Mouse (Mus musculus) heart, embryonic 13.5 days (tissue): ENCODE results near the gene Chkb. TPM values are rescaled to one million over a fixed set of nuclear protein-coding genes. Genes with fewer than 3 reads are reported as not detected.
"Not testable (repeated sequence)": the region's sequence is repeated elsewhere in the genome, so short reads cannot be mapped to it uniquely, and the experiment has no call there.

Source experiments
- ATAC-seq: fragments of 200-750 bp; cut with Nextera tagmentation; 2 replicates; pipeline ENCODE4 v1.8.0; 2017; ENCODE audit warnings: moderate TSS enrichment; ENCODE audit not compliant: insufficient number of reproducible peaks, low FRiP score, low TSS enrichment; ENCODE audit errors: extremely low read depth
- H3K27ac ChIP-seq: fragments of 300-500 bp; sonication (generic); replicated peaks from 2 replicates; pipeline ENCODE4 v1.5.1; 2015; ENCODE audit warnings: moderate library complexity, mild to moderate bottlenecking, inconsistent platforms
- H3K27me3 ChIP-seq: fragments of 300-500 bp; sonication (generic); replicated peaks from 2 replicates; pipeline ENCODE4 v1.6.1; 2015; ENCODE audit warnings: mild to moderate bottlenecking, inconsistent platforms
- H3K36me3 ChIP-seq: fragments of 300-500 bp; sonication (generic); 2 replicates; pipeline ENCODE4 v1.6.1; 2015; ENCODE audit warnings: mild to moderate bottlenecking, inconsistent platforms
- H3K4me1 ChIP-seq: fragments of 300-500 bp; sonication (generic); 2 replicates; pipeline ENCODE4 v1.6.1; 2015; ENCODE audit warnings: inconsistent platforms
- H3K4me2 ChIP-seq: fragments of 300-500 bp; sonication (generic); 2 replicates; pipeline ENCODE4 v1.6.1; 2015; ENCODE audit warnings: inconsistent platforms, mild to moderate bottlenecking, moderate library complexity
- H3K4me3 ChIP-seq: fragments of 300-500 bp; sonication (generic); 2 replicates; pipeline ENCODE4 v1.5.1; 2015; ENCODE audit warnings: moderate library complexity, mild to moderate bottlenecking, inconsistent platforms
- H3K9ac ChIP-seq: fragments of 300-500 bp; sonication (generic); 2 replicates; pipeline ENCODE4 v1.6.1; 2015; ENCODE audit warnings: inconsistent platforms, mild to moderate bottlenecking, moderate library complexity
- H3K9me3 ChIP-seq: fragments of 300-500 bp; sonication (generic); 2 replicates; pipeline ENCODE4 v1.6.1; 2016; ENCODE audit warnings: inconsistent platforms
- WGBS: fragments of 180-500 bp; shearing (Covaris S2); methylation state at CpG from one replicate; pipeline ENCODE4 v1.1.7; 2015; ENCODE audit warnings: mixed read lengths; 5-methylcytosine and 5-hydroxymethylcytosine counted together
- polyA plus RNA-seq: library from polyadenylated mRNA; unstranded; fragments of >200 nt; fragmentation: Nextera tagmentation; extraction: Ambion mirVana; gene quantifications from 2 replicates; pipeline ENCODE4 v1.2.1, GENCODE M21; 2015

Gene Chkb
- polyA plus RNA-seq, 1 experiment from 2014 or later = 65.1 TPM

GRCm38 (mm10) chr15:89452906-89453864 is 23.5 kb upstream of the Chkb start:
- H3K9ac ChIP-seq = no peak overlapping the region
- peak overlapping the region; percentile 51 for H3K4me3 ChIP-seq
- no peak for ATAC-seq
- H3K4me2 ChIP-seq = peak overlapping the region; percentile 86
- H3K27ac ChIP-seq = no peak overlapping the region
- peaks cover 13% of the 10 kb centered on the region for H3K4me1 ChIP-seq
- H3K27me3 ChIP-seq = peaks cover 76% of the 10 kb centered on the region
- 5% methylated on average over 15 of the region's 24 CpGs for WGBS
- no peaks in the 10 kb centered on the region for H3K36me3 ChIP-seq
- no peaks in the 10 kb centered on the region for H3K9me3 ChIP-seq

DNA sequence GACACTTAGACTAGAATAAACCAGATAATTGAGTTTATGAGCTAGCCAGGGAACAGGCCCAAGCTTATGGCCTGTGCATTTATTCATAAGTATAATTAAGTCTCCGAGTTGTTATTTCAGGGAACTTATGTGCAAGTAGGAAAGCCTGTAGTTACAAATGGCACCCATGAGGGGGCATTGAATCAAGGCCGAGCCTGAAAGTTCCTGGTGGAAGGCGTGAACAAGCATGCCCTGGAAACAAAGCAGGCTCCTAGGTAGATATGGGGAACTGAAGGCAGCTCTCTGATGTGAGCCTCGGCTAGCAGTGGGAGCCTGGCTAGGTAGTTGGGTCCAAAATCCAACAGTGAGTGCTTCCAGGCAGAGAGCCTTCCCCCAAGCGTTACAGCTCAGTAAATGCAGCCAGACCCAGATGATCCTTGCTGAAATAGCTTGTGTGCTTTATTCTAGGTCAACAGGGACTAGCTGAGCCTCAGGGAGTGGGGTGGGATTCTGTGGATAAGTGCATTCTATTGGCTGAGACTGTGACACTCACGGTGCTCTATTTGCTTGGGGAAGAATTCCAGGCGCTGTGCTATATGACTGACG is 12.9 kb upstream of the Chkb start:
- WGBS = 35% methylated on average over 8 of the region's 8 CpGs
- Histone ChIP-seq H3K27me3 (no peaks in the 10 kb centered on the region), H3K4me2 (no peak overlapping the region), H3K27ac (no peak overlapping the region), H3K4me1 (no peaks in the 10 kb centered on the region), H3K36me3 (no peaks in the 10 kb centered on the region), H3K9ac (no peak overlapping the region), H3K4me3 (no peak overlapping the region), H3K9me3 (no peaks in the 10 kb centered on the region)
- no peak for ATAC-seq

GRCm38 (mm10) chr15:89435878-89436277 is 6.2 kb upstream of the Chkb start:
- ATAC-seq = no peak
- 80% methylated on average over 5 of the region's 5 CpGs for WGBS

DNA sequence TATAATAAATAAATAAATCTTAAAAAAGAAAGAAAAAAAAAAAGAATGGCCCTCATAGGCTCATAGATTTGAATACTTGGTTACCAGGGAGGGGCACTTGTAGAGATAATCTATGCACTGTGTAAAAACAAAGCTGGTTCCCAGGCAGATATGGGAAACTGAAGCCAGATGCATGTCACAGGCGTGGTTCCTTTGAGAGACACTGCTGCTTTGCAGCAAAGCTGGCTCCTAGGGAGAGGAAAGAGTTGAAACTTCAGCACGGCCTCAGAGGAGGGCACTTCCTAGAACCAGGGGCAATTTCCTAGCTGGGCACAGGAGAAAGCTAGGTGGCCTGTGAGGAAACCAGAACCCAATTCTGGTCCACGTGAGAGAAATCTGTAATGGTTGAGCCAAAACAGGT is 4.4 kb upstream of the Chkb start:
- 69% methylated on average over 3 of the region's 3 CpGs for WGBS
- H3K4me1 ChIP-seq = peaks cover 18% of the 10 kb centered on the region
- H3K9me3 ChIP-seq = no peaks in the 10 kb centered on the region
- H3K27me3 ChIP-seq = no peaks in the 10 kb centered on the region
- H3K27ac ChIP-seq = no peak overlapping the region
- no peaks in the 10 kb centered on the region for H3K36me3 ChIP-seq
- H3K4me2 ChIP-seq = no peak overlapping the region
- H3K9ac ChIP-seq = no peak overlapping the region
- no peak overlapping the region for H3K4me3 ChIP-seq
- no peak for ATAC-seq

More at GRCm38 (mm10) chr15:89435878-89436277, 6.2 kb upstream of the Chkb start:
- Histone ChIP-seq H3K4me2 (no peak overlapping the region), H3K27ac (no peak overlapping the region), H3K4me1 (peaks cover 11% of the 10 kb centered on the region), H3K27me3 (no peaks in the 10 kb centered on the region), H3K9ac (no peak overlapping the region), H3K9me3 (no peaks in the 10 kb centered on the region), H3K36me3 (no peaks in the 10 kb centered on the region), H3K4me3 (no peak overlapping the region)

- Histone ChIP-seq H3K4me1 (peaks cover 28% of the 10 kb centered on the region), H3K36me3 (peaks cover 3% of the 10 kb centered on the region), H3K9me3 (no peaks in the 10 kb centered on the region), H3K9ac (no peak overlapping the region), H3K27ac (no peak overlapping the region), H3K4me2 (no peak overlapping the region), H3K4me3 (no peak overlapping the region), H3K27me3 (no peaks in the 10 kb centered on the region)
- WGBS = 65% methylated on average over 4 of the region's 4 CpGs
- no peak for ATAC-seq
Observed at GRCm38 (mm10) chr15:89432946-89433345, 3.2 kb upstream of the Chkb start.

- H3K27ac ChIP-seq = no peak overlapping the region
- H3K36me3 ChIP-seq = peaks cover 15% of the 10 kb centered on the region
- H3K4me3 ChIP-seq = no peak overlapping the region
- 90% methylated on average over 6 of the region's 6 CpGs for WGBS
- H3K9me3 ChIP-seq = no peaks in the 10 kb centered on the region
- no peak overlapping the region for H3K9ac ChIP-seq
- H3K4me1 ChIP-seq = peaks cover 30% of the 10 kb centered on the region
- ATAC-seq = no peak
- no peak overlapping the region for H3K4me2 ChIP-seq
- H3K27me3 ChIP-seq = no peaks in the 10 kb centered on the region
Observed at GRCm38 (mm10) chr15:89431806-89432205, 2.1 kb upstream of the Chkb start.

DNA sequence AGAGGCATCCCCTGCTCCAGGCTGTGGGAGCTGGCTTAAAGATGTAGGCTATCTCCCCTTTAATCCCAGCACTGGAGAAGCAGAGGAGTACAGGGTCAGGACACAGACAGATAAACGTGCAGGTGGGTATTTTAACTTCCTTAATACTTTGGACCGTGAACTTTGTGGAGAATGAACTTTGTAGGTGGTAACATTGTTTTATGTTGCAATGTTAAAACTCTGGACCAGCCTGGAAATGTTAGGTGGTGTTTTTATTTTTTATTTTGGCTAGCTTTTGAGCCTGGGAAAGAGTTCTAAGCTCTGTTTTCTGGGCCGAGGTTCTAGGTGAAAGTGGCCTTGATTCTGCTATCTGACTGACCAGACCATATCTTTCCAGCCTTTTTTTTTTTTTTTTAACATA is 1.6 kb upstream of the Chkb start:
- 0 out of 2 replicates have a peak overlapping the region, but pooled peaks have one; percentile 17 for H3K9ac ChIP-seq
- peaks cover 20% of the 10 kb centered on the region for H3K36me3 ChIP-seq
- ATAC-seq = no peak
- H3K27me3 ChIP-seq = no peaks in the 10 kb centered on the region
- H3K4me2 ChIP-seq = no peak overlapping the region
- no peak overlapping the region for H3K4me3 ChIP-seq
- H3K27ac ChIP-seq = no peak overlapping the region
- peaks cover 36% of the 10 kb centered on the region for H3K4me1 ChIP-seq
- WGBS = 77% methylated on average over 3 of the region's 3 CpGs
- H3K9me3 ChIP-seq = no peaks in the 10 kb centered on the region

GRCm38 (mm10) chr15:89430771-89431170 is 1.1 kb upstream of the Chkb start:
- WGBS = 76% methylated on average over 9 of the region's 9 CpGs
- H3K27ac ChIP-seq, H3K27me3 ChIP-seq, ATAC-seq, H3K9me3 ChIP-seq: not testable (repeated sequence)
- Histone ChIP-seq H3K4me1 (peaks cover 41% of the 10 kb centered on the region), H3K36me3 (peaks cover 24% of the 10 kb centered on the region), H3K4me2 (peak overlapping the region; percentile 93; the same call in 1 of the 2 replicates), H3K9ac (0 out of 2 replicates have a peak overlapping the region, but pooled peaks have one; percentile 17), H3K4me3 (peak overlapping the region; percentile 78; the same call in 1 of the 2 replicates)

- peak overlapping the region; percentile 87 for H3K9ac ChIP-seq
- H3K9me3 ChIP-seq = no peaks in the 10 kb centered on the region
- peak overlapping the region; percentile 78 for H3K4me3 ChIP-seq
- no peaks in the 10 kb centered on the region for H3K27me3 ChIP-seq
- H3K4me1 ChIP-seq = peaks cover 45% of the 10 kb centered on the region
- H3K36me3 ChIP-seq = peaks cover 24% of the 10 kb centered on the region
- WGBS = 38% methylated on average over 6 of the region's 6 CpGs
- ATAC-seq = no peak
- peak overlapping the region; percentile 98 for H3K27ac ChIP-seq
- H3K4me2 ChIP-seq = peak overlapping the region; percentile 93
Observed at GRCm38 (mm10) chr15:89430341-89430740, 633 bp upstream of the Chkb start.

GRCm38 (mm10) chr15:89428821-89429351 is 822 bp downstream of the Chkb start:
- H3K4me3 ChIP-seq = peak overlapping the region; percentile 78
- H3K36me3 ChIP-seq = peaks cover 32% of the 10 kb centered on the region
- no peaks in the 10 kb centered on the region for H3K27me3 ChIP-seq
- no peaks in the 10 kb centered on the region for H3K9me3 ChIP-seq
- 4% methylated on average over 22 of the region's 22 CpGs for WGBS
- H3K4me2 ChIP-seq = peak overlapping the region; percentile 93
- 0 out of 2 replicates have a peak, but pooled peaks have one; percentile 15 for ATAC-seq
- H3K4me1 ChIP-seq = peaks cover 54% of the 10 kb centered on the region
- H3K27ac ChIP-seq = peak overlapping the region; percentile 98
- H3K9ac ChIP-seq = peak overlapping the region; percentile 87

GRCm38 (mm10) chr15:89428136-89428790 is 1.4 kb downstream of the Chkb start:
- H3K4me2 ChIP-seq = peak overlapping the region; percentile 93
- peak overlapping the region; percentile 98; the same call in 1 of the 2 replicates for H3K27ac ChIP-seq
- peak overlapping the region; percentile 87 for H3K9ac ChIP-seq
- H3K9me3 ChIP-seq = no peaks in the 10 kb centered on the region
- H3K4me3 ChIP-seq = peak overlapping the region; percentile 78
- H3K4me1 ChIP-seq = peaks cover 60% of the 10 kb centered on the region
- WGBS = 75% methylated on average over 19 of the region's 19 CpGs
- no peak for ATAC-seq
- peaks cover 39% of the 10 kb centered on the region for H3K36me3 ChIP-seq
- H3K27me3 ChIP-seq = no peaks in the 10 kb centered on the region
